Mouse (Mus musculus) spleen, adult 2 months (tissue): ENCODE results near the gene Tinf2.

Source experiments
- CTCF ChIP-seq: fragments of 200-500 bp; IDR thresholded peaks from 2 replicates; pipeline ENCODE4 v1.5.1; 2011; ENCODE audit warnings: mild to moderate bottlenecking, inconsistent platforms; ENCODE audit not compliant: insufficient read depth, insufficient read length, insufficient replicate concordance; ENCODE audit errors: extremely low read depth
- POLR2A ChIP-seq: fragments of 200-500 bp; IDR thresholded peaks from 2 replicates; pipeline ENCODE4 v1.6.1; 2011; ENCODE audit warnings: low read depth, low read length, inconsistent platforms

GRCm38 (mm10) chr14:55640816-55641215 is 40.8 kb downstream of the Tinf2 start:
- TF ChIP-seq POLR2A = no peak
- TF ChIP-seq CTCF = no peak
